Mouse (Mus musculus) skeletal muscle tissue, adult 2 months (tissue): Measurements from ENCODE around the gene Sdf2l1.
"Not testable (repeated sequence)": the region's sequence is repeated elsewhere in the genome, so short reads cannot be mapped to it uniquely, and the experiment has no call there.

Experiments
- DNase-seq: peaks from one replicate; pipeline ENCODE4 v3.0.0-alpha.2; 2012; ENCODE audit warnings: low read depth, low spot score

Sdf2l1 gene

DNA sequence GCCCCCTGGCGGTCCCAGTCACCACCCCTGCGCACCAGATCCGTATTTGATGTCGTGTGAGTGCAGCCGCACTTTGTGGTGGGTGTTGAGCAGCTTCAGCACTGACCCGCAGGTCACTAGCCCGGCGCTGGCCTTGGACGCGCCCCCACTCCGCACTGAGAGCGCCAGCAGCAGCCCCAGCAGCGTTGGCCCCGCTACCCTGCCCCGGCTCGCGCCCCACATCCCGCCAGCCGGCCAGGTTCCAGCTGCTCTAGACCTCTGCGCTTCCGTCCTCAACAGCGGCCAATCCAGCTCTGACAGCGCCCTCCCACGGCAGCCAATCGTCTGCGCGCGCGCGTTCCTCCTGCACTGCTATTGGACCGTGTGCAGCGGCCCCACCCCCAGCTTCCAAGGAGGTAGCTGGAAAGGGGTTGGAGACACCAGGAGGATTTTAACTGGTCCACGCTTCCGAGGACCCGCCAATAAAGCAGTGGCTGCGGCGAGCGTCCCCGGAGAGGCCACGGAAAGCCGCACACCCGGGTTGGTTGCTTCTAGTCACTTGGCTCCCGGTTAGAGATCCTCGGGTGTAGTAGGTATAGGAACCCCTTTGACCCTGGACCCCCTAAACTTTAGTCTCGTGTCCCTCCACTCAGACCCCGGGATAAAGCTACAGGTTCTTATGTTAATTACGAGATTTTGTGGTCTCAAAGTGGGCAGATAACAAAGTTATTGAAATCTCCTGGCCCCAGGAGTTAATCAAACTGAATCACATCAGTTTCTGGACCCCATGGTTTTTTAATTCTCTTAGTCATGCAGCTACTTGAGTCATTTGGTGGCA, at the start of gene Sdf2l1:
Gene Sdf2l1 (minus strand): TSS at position 295 of the 817 bp plus-strand sequence.
- DNase-seq = peak; percentile 92

GRCm38 (mm10) chr16:17181382-17181781, 49.2 kb upstream of the Sdf2l1 start:
- DNase-seq = peak; percentile 67

DNA sequence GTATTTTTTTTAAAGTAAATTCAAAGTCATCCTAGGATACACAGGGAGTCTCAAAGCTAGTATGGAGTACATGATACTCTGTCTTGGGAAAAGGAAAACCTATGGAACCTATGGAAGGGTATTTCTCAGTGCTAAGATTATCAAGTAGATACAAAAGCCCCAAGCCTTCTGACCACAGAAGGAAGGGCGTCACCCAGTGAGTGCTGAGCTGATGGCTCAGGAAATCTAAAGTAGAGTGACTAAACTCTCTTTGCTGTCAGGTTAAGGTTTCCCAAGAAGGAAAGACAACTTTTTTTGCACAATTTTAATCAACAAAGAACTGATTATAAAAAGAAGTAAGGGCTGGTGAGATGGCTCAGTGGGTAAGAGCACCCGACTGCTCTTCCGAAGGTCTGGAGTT, 47.5 kb upstream of the Sdf2l1 start:
- no peak for DNase-seq

GRCm38 (mm10) chr16:17177623-17178170, 45.5 kb upstream of the Sdf2l1 start:
- DNase-seq = no peak

DNA sequence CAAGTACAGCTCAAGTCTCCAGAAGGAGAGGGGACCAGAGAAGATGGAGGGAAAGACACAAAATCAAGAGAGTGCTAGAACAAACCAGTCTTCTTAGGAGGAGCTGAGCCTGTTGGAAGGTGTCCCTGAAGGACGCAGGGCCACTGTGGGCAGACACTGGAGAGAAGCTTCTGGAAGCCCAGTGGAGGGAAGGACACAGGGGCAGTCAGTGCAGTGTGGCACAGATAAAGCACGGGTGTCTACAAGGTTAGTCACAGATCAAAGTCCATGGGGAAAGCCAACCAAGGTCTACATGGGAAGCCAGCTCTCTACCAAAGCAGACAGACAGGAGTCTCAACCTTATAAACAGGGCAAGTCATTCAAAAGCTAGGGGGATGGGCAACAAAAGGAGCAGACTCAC, 43.6 kb upstream of the Sdf2l1 start:
- DNase-seq = no peak

DNA sequence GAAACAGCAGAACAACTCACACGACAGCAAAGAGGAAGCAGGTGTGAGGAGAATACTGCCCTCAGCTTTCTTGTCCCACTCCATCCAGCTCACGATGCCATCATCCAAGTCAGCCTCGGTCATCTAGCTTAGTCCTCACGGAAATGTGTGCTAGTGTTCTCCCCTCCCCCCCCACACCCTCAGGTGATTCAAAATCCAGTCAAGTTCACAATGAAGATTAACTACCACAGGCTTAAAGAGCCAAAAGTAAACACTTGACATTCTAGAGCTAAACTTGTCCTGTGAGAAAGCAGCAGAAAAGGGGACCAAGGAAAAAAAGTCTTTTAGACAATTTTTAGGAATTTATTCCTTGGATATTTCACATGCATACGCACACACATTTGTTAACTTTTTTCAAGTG, 35.9 kb upstream of the Sdf2l1 start:
- no peak for DNase-seq

DNA sequence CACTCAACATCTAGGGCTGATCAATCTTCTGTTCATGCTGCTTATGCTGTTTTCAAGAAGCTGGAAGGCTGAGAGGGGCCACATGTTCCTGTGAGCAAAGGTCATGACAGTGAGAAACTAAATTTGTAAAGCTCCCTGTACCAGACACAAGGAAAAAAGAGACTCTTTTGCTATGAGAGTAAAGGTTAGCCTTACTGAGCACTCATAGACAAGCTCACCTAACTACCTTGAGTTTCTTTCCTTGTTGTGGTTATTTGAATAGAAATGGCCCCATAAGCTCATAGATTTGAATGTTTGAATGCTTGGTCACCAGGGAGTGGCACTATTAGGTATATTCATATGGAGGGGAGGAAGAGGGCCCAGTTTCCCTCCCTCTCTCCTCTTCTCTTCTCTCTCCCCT, 35.0 kb upstream of the Sdf2l1 start:
- no peak for DNase-seq

- DNase-seq = not testable (repeated sequence)
Measured at GRCm38 (mm10) chr16:17165478-17165877, 33.3 kb upstream of the Sdf2l1 start.

DNA sequence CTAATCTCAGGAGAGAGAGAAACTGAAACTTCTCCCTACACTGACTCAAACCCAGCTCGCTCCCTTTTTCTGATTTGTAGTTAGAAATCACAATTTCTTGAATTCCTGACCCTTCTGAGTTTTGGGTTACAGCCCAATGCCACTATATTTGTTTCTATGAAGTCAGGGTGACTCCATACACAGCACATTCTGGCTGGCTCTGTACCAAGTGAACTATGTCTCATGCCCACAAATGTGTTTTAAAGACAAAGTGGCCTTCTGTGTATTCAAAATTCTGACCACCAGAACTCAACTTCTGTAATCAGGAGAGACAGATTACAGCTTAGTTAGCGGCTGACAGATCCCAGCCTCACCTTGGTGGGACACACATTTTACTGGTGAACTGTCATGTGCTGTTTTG, 22.2 kb upstream of the Sdf2l1 start:
- no peak for DNase-seq

DNA sequence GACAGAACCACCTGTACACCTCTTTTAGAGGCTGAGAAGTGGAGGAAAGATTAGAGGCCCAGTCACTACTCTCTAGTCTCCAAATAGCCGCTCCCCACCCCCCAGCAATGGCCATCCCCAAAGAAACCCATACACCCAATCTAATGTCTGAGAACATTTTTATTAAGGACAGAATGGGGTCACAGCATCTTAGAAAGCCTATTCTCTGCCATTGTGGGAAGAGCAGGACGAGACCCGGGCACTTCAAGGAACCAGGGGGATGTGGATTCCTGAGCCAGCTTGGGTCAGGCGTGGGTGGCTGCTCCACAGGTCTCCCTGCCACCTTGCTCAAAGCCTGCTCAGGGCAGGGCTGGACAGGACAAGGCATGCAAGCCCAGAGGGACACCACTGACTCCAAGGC, 19.7 kb upstream of the Sdf2l1 start:
- DNase-seq = no peak

DNA sequence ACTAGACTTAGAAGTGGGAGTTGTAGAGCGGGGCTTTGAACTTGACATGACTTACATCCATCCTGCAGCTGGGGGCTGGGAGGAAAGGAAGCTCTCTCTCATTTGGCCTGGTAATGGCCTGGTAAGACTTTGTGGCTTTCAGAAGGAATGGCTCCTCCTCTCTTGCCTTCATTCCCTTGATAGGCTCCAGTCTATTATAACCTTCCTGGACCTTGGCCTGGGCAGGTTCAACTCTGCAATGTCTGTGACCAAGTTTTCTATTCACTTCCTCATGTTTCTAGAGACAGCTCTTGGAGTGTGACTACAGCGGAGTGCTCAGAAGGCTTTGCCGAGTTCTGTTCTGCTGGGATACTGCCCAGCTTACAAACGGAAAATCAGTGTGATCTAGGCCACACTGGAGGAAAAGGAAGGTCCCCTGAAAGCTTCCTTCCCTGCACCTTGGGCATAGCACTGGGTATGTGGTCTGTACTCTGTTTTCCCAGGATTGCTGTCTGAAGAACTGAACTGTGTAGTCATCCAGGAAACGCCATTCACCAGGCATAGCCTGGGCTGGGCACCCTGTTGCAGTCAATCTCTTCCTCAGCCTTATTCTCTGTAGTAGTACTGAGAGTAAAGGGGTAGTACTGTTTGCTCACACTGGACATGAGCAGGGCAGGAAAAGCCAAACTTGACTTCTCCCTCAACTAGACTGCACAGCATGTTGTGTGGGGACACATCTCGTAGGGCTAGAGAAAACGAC, 18.5 kb upstream of the Sdf2l1 start:
- DNase-seq = no peak

GRCm38 (mm10) chr16:17148084-17148483, 15.9 kb upstream of the Sdf2l1 start:
- no peak for DNase-seq

- no peak for DNase-seq
Measured at GRCm38 (mm10) chr16:17147391-17147929, 15.3 kb upstream of the Sdf2l1 start.

DNA sequence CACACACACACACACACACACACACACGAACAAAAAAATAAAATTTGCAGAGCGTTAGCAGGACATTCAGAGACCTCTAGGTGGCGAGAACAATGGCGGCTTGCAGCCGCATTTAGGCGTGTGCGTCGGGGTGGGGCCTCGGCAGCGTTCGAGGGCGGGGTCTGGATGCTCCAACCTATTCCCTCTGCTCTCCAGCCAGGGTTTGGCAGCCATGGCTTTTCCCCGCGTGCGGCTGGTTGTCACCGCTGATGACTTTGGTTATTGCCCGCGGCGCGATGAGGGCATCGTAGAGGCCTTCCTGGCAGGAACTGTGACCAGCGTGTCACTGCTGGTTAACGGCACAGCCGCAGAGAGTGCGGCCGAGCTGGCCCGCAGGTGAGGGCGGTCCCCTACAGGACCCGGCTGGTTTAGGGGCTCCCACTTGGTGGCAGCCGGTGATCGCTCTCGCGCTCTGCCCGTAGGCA, 14.6 kb upstream of the Sdf2l1 start, which contains the start of gene Ccdc116:
Gene Ccdc116 (minus strand): TSS at position 458 of the 464 bp plus-strand sequence.
- peak; percentile 41 for DNase-seq

GRCm38 (mm10) chr16:17144339-17144738, 12.2 kb upstream of the Sdf2l1 start, which contains the start of gene Ydjc:
TSS of gene Ydjc (plus strand) at chr16:17144621.
- no peak for DNase-seq

DNA sequence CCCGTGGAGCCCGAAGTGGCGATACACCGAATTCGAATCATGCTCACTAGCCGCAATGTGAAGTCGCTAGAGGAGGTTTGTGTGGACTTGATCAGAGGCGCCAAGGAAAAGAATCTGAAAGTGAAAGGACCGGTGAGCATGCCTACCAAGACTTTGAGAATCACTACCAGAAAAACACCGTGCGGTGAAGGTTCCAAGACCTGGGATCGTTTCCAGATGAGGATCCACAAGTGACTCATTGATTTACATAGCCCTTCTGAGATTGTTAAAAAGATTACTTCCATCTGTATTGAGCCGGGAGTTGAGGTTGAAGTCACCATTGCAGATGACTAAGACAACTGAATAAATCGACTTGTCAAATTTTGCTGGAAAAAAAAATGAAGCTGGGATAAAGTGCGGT, 5.2 kb upstream of the Sdf2l1 start:
- no peak for DNase-seq

- no peak for DNase-seq
Measured at GRCm38 (mm10) chr16:17132906-17133200, 670 bp upstream of the Sdf2l1 start.

DNA sequence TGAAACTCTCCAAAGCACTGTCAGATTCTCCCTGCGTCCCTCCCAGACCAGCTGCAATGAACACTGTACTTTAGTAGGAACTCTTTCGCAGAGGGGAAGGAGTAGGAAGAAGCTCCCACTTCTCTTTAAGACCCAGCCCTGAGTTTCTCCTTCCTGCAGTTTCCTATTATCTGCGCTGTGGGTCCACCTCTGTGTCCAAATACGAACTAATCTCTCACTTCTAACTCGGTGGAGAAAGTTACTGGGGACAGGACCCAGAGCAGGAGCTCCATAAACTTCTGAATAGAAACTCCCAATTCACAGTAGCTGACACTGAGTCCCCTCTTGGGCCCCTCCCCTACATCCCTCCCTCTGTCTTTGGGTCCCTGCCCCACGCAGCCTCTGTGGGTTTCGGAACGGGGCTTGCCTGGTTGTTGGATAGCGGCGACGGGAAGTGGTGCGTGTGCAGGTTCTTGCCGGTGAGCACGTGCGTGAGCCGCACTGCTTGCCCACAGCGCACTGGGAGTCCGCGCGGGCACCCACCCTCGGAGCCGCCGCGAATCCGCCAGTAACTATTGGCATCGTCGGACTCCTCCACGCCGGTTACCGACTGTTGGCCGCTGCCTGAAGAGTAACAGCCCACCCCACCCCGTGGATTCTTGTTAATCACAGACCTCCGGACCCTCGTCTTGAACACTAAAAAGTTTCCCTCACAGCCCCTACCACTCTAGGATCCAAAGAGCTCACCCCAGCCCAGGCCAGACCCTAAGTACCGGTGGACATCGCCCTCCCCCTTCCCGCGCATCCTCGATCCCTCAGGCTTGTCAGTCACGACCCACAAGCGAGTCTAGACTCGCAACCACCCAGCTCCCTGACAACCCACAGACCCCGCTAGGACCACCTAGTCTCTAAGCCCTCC, 743 bp downstream of the Sdf2l1 start:
- no peak for DNase-seq

DNA sequence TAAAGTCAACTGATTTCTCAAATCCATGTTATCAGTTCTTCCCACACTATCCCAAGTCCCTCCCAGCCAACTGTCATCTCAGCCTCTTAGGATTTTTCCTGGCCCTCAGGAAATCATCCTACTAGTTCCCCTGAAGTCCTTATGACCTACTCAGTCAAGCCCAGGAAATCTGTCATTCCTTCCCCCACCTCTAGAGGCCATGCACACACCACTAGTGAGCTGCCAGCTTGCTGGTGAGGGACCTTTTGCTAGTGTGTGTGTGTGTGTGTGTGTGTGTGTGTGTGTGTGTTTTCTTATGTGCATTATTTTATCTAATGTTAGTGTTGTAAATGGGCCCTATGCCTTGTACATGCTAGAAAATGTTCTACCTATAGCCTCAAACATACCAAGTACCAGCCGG, 4.9 kb downstream of the Sdf2l1 start:
- DNase-seq = no peak

DNA sequence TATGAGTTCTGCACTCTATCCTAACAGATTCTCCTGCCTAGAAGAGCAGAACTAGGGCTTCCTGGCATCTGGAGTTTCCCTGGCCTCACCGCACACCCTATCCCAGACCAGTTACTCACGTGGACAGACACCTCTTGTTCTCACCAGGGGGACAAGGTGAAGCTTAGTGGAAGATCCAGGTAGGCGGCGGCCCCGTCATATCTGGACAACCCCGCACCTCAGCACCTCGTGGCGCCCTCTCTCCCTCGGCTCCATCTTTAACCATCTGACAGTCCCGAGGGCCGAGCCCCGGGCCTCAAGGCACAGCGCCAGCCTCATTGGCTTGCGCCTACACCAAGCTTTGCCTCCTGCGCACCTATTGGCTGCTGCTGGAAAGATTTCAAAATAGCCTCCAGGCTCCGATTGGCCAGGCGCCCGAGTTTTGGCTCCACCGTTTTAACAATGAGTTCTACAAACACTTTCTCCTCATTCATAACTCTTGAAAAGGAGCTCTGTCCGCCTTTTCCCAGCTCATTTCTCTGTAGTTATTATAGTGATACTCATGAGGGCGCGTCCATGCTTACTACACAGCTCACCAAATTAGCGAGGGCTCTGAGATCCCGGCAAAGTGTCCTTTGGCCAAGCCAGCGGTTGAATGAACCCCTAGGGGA, 7.2 kb downstream of the Sdf2l1 start, which contains the start of gene 2610318N02Rik:
Gene 2610318N02Rik (minus strand): TSS at position 297 of the 650 bp plus-strand sequence.
- no peak for DNase-seq
